Mouse (Mus musculus) CH12.LX (cell line): ENCODE results near the gene Slco1a1. TPM values are rescaled to one million over a fixed set of nuclear protein-coding genes. Genes with fewer than 3 reads are reported as not detected.

Experiments used
- DNase-seq: peaks from one replicate; pipeline ENCODE4 v3.0.0-alpha.2; 2013; ENCODE audit errors: extremely low read depth
- H3K27ac ChIP-seq: 2 replicates; pipeline ENCODE4 v1.5.1; 2012; ENCODE audit warnings: low read depth, mild to moderate bottlenecking, control low read depth, moderate library complexity; ENCODE audit not compliant: insufficient read depth
- H3K27me3 ChIP-seq: replicated peaks from 2 replicates; pipeline ENCODE3; 2012; ENCODE audit warnings: inconsistent platforms
- H3K36me3 ChIP-seq, 2 experiments: replicated peaks in 1 of 2; 2 replicates each; pipeline versions ENCODE3 to v1.6.1; 2012; ENCODE audit warnings: inconsistent platforms in 1 of 2, low read length in 1 of 2, mild to moderate bottlenecking in 1 of 2, mixed read lengths in 1 of 2, moderate library complexity in 1 of 2; ENCODE audit not compliant: control insufficient read depth in 1 of 2, insufficient read depth in 1 of 2
- H3K4me1 ChIP-seq, 2 experiments: 2 replicates each; pipeline ENCODE4 v1.6.1; 2012; ENCODE audit warnings: inconsistent platforms in 1 of 2, moderate library complexity in 1 of 2; ENCODE audit not compliant: insufficient read depth in 2 of 2, control insufficient read depth in 1 of 2
- H3K4me2 ChIP-seq: 2 replicates; pipeline ENCODE4 v1.6.1; 2012; ENCODE audit warnings: low read depth, mild to moderate bottlenecking, control low read depth; ENCODE audit not compliant: poor library complexity, insufficient read depth, severe bottlenecking
- H3K4me3 ChIP-seq, 3 experiments: fragments of 150-350 bp in 1 of 3; sonication (generic) in 1 of 3; replicated peaks in 1 of 3; 2 replicates each; pipeline versions ENCODE3 to v1.5.1; 2011 to 2012; ENCODE audit warnings: low read depth in 2 of 3, low read length in 2 of 3, mild to moderate bottlenecking in 2 of 3, moderate library complexity in 2 of 3, control low read depth in 1 of 3, improper control_type of control experiment in 1 of 3, inconsistent platforms in 1 of 3, mixed read lengths in 1 of 3; ENCODE audit not compliant: poor library complexity in 1 of 3
- H3K79me2 ChIP-seq: replicated peaks from 2 replicates; pipeline ENCODE4 v1.6.1; 2012; ENCODE audit warnings: mild to moderate bottlenecking, moderate library complexity; ENCODE audit not compliant: control insufficient read depth, poor library complexity, insufficient read depth, severe bottlenecking; ENCODE audit errors: extremely low read depth
- H3K9ac ChIP-seq: 2 replicates; pipeline ENCODE4 v1.6.1; 2012; ENCODE audit warnings: low read depth, mild to moderate bottlenecking, control low read depth, moderate library complexity; ENCODE audit not compliant: insufficient read depth
- H3K9me3 ChIP-seq: replicated peaks from 2 replicates; pipeline ENCODE3; 2012; ENCODE audit warnings: low read length, inconsistent platforms, mixed read lengths
- BHLHE40 ChIP-seq: IDR thresholded peaks from 2 replicates; pipeline ENCODE4 v1.6.1; 2011; ENCODE audit warnings: mild to moderate bottlenecking, low read depth, low read length, improper control_type of control experiment
- CHD2 ChIP-seq: IDR thresholded peaks from 2 replicates; pipeline ENCODE4 v1.6.1; 2011; ENCODE audit warnings: low read length, improper control_type of control experiment
- E2F4 ChIP-seq: IDR thresholded peaks from 2 replicates; pipeline ENCODE4 v1.6.1; 2011; ENCODE audit warnings: low read depth, low read length, improper control_type of control experiment; ENCODE audit not compliant: insufficient replicate concordance
- ETS1 ChIP-seq: conservative IDR thresholded peaks from 2 replicates; pipeline ENCODE4 v1.6.1; 2012; ENCODE audit warnings: low read depth, mild to moderate bottlenecking, inconsistent platforms, low read length, improper control_type of control experiment, moderate library complexity
- HCFC1 ChIP-seq: IDR thresholded peaks from 2 replicates; pipeline ENCODE4 v1.6.1; 2012; ENCODE audit warnings: low read depth, mild to moderate bottlenecking, inconsistent platforms, low read length, improper control_type of control experiment
- IRF4 ChIP-seq: IDR thresholded peaks from 2 replicates; pipeline ENCODE4 v1.6.1; 2014; ENCODE audit warnings: low read depth, mild to moderate bottlenecking, inconsistent platforms, low read length, improper control_type of control experiment
- JUND ChIP-seq: conservative IDR thresholded peaks from 2 replicates; pipeline ENCODE4 v1.6.1; 2011; ENCODE audit warnings: low read depth, low read length, improper control_type of control experiment
- KAT2A ChIP-seq: IDR thresholded peaks from 2 replicates; pipeline ENCODE4 v1.6.1; 2012; ENCODE audit warnings: low read length, improper control_type of control experiment, inconsistent platforms; ENCODE audit not compliant: insufficient replicate concordance
- MAFK ChIP-seq: IDR thresholded peaks from 2 replicates; pipeline ENCODE4 v1.6.1; 2011; ENCODE audit warnings: low read length, improper control_type of control experiment; ENCODE audit not compliant: insufficient replicate concordance
- MAX ChIP-seq: IDR thresholded peaks from 2 replicates; pipeline ENCODE4 v1.6.1; 2011; ENCODE audit warnings: low read length, improper control_type of control experiment
- MEF2A ChIP-seq: IDR thresholded peaks from 2 replicates; pipeline ENCODE4 v1.6.1; 2014; ENCODE audit warnings: low read depth, mild to moderate bottlenecking, inconsistent platforms, low read length, improper control_type of control experiment, borderline replicate concordance
- MYC ChIP-seq: IDR thresholded peaks from 2 replicates; pipeline ENCODE4 v1.6.1; 2011; ENCODE audit warnings: low read depth, mild to moderate bottlenecking, improper control_type of control experiment, low read length
- NRF1 ChIP-seq: IDR thresholded peaks from 2 replicates; pipeline ENCODE4 v1.6.1; 2014; ENCODE audit warnings: low read depth, mild to moderate bottlenecking, inconsistent platforms, low read length, improper control_type of control experiment, moderate library complexity
- PAX5 ChIP-seq: IDR thresholded peaks from 2 replicates; pipeline ENCODE4 v1.6.1; 2012; ENCODE audit warnings: low read length, inconsistent platforms, mixed read lengths
- RCOR1 ChIP-seq: conservative IDR thresholded peaks from 2 replicates; pipeline ENCODE4 v1.6.1; 2012; ENCODE audit warnings: low read depth, mild to moderate bottlenecking, inconsistent platforms, low read length, improper control_type of control experiment
- SMC3 ChIP-seq: IDR thresholded peaks from 2 replicates; pipeline ENCODE4 v1.6.1; 2011; ENCODE audit warnings: low read depth, low read length, improper control_type of control experiment
- TCF12 ChIP-seq: IDR thresholded peaks from 2 replicates; pipeline ENCODE4 v1.6.1; 2014; ENCODE audit warnings: low read depth, mild to moderate bottlenecking, inconsistent platforms, low read length, improper control_type of control experiment
- UBTF ChIP-seq: IDR thresholded peaks from 2 replicates; pipeline ENCODE4 v1.6.1; 2012; ENCODE audit warnings: low read depth, mild to moderate bottlenecking, inconsistent platforms, low read length, improper control_type of control experiment, moderate library complexity
- USF1 ChIP-seq: IDR thresholded peaks from 2 replicates; pipeline ENCODE4 v1.6.1; 2014; ENCODE audit warnings: low read depth, mild to moderate bottlenecking, inconsistent platforms, low read length, improper control_type of control experiment
- ZC3H11A ChIP-seq: IDR thresholded peaks from 2 replicates; pipeline ENCODE4 v1.6.1; 2012; ENCODE audit warnings: low read depth, mild to moderate bottlenecking, inconsistent platforms, low read length, improper control_type of control experiment
- ZKSCAN1 ChIP-seq: IDR thresholded peaks from 2 replicates; pipeline ENCODE4 v1.6.1; 2012; ENCODE audit warnings: low read depth, inconsistent platforms, low read length, improper control_type of control experiment, borderline replicate concordance
- ZNF384 ChIP-seq: IDR thresholded peaks from 2 replicates; pipeline ENCODE4 v1.6.1; 2012; ENCODE audit warnings: low read depth, low read length, improper control_type of control experiment, inconsistent platforms
- dilution Hi-C: fragments of 300-500 bp; cut with MboI; formaldehyde crosslinking; loops from 2 replicates; pipeline ENCODE4 v1.14.3; 2020; ENCODE audit warnings: low sequenced_read_pairs; ENCODE audit not compliant: extremely low pct_unique_long_range_greater_than_20kb, extremely low pct_ligation_motif_present
- in situ Hi-C: fragments of 300-500 bp; cut with MboI; formaldehyde crosslinking; loops from 3 replicates; pipeline ENCODE4 v1.14.3; 2019; ENCODE audit warnings: low sequenced_read_pairs, low pct_ligation_motif_present, low pct_unique_long_range_greater_than_20kb, mixed read lengths
- polyA plus RNA-seq: library from polyadenylated mRNA; unstranded; fragments of >175 nt; gene quantifications from 2 replicates; pipeline ENCODE4 v1.2.1, GENCODE M21; 2012; ENCODE audit warnings: low read depth; ENCODE audit not compliant: insufficient read length
- total RNA-seq, 2 experiments: library from RNA; depleted of rRNA; stranded (reverse); fragments of 300-350 nt in 1 of 2; fragments of >200 nt in 1 of 2; gene quantifications; 2 replicates each; pipeline ENCODE4 v1.2.3; 2012 to 2014

Slco1a1 gene
- total and polyA plus RNA-seq, 3 experiments: not detected

DNA sequence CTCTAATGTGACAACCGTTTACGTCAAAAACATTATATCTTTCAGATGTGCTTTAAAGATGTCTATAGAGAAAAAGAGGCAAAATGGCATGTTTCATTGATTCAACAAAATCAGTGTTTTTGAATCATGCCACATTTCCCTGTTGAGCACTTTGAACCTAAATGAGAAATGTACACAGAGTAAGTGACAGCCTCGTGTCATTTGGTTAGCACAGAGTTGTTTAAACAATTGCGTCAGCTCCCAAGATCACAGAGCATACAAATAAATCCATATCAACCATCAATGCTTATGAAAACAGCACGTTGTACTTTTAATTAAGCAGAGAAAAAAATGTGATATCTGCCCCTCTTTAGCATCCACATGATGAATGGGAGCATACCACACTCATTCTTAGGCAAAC lies 13.7 kb upstream of the Slco1a1 start:
- no peak for DNase-seq
- Histone ChIP-seq H3K27me3 (no peaks in the 10 kb centered on the region), H3K9ac (no peak overlapping the region)
- in situ Hi-C loops: no loop called here
- no peak for TF ChIP-seq SMC3
- TF ChIP-seq HCFC1: no peak
- TF ChIP-seq MYC: no peak
- TF ChIP-seq MAX: no peak
- no peak for TF ChIP-seq RCOR1
- no peak for TF ChIP-seq ZNF384
- TF ChIP-seq CHD2: no peak
- TF ChIP-seq TCF12: no peak
- TF ChIP-seq ZKSCAN1: no peak
- TF ChIP-seq, all 38 proteins: peak for 0
- dilution Hi-C loops: no loop called here
- Histone ChIP-seq H3K27ac (no peak overlapping the region), H3K9me3 (peaks cover 13% of the 10 kb centered on the region), H3K36me3 (no peaks in the 10 kb centered on the region), H3K4me1 (no peaks in the 10 kb centered on the region), H3K4me3 (no peak overlapping the region), H3K79me2 (no peaks in the 10 kb centered on the region), H3K4me2 (no peak overlapping the region)

DNA sequence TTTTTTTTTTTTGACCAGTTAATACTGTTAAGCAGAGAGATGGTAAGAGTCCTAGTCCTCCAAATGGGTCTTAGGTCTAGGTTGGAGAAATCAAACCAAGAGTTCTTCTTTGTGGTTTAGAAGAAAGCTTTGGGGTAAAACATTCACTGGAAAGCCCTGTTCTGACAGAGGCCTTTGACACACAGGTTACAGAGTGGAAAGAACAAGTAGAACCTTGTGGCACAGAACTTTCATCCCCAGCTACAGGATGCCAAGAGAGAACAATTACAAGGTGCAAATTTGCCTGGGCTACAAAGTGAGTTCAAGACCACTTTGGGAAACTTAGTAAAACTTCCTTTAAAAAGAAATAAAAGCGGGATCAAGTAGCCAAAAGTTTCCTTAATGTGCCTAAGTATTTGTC lies 6.3 kb downstream of the Slco1a1 start:
- Histone ChIP-seq H3K36me3 (no peaks in the 10 kb centered on the region), H3K4me3 (no peak overlapping the region), H3K4me1 (no peaks in the 10 kb centered on the region), H3K4me2 (no peak overlapping the region), H3K9ac (no peak overlapping the region)
- in situ Hi-C loops: no loop called here
- TF ChIP-seq NRF1: no peak
- no peak for TF ChIP-seq SMC3
- TF ChIP-seq MEF2A: no peak
- no peak for TF ChIP-seq MAFK
- TF ChIP-seq E2F4: no peak
- no peak for TF ChIP-seq JUND
- TF ChIP-seq MYC: no peak
- TF ChIP-seq ZC3H11A: no peak
- no peak for TF ChIP-seq TCF12
- no peak for TF ChIP-seq IRF4
- TF ChIP-seq BHLHE40: no peak
- TF ChIP-seq ZKSCAN1: no peak
- TF ChIP-seq ETS1: no peak
- TF ChIP-seq KAT2A: no peak
- TF ChIP-seq PAX5: no peak
- no peak for TF ChIP-seq USF1
- no peak for TF ChIP-seq UBTF
- TF ChIP-seq, all 38 proteins: peak for 0
- dilution Hi-C loops: no loop called here
- no peak for DNase-seq
- Histone ChIP-seq H3K27ac (no peak overlapping the region), H3K9me3 (peaks cover 10% of the 10 kb centered on the region), H3K27me3 (no peaks in the 10 kb centered on the region), H3K79me2 (no peaks in the 10 kb centered on the region)
